Mouse (Mus musculus): ENCODE results near the gene Galp. TPM values are rescaled to one million over a fixed set of nuclear protein-coding genes. Genes with fewer than 3 reads are reported as not detected.

Galp gene
- not detected in 2 replicates for polyA plus RNA-seq (2012; rRNA removed)

GRCm38 (mm10) chr7:6196790-6197189 lies at the start of gene Galp:
Gene Galp (plus strand): TSS chr7:6197090.
- TF ChIP-seq POLR2A (IDR thresholded peaks at IDR 0.05; ENCODE audit: borderline replicate concordance, insufficient read depth, low read length) = no peak
- TF ChIP-seq CTCF (IDR thresholded peaks at IDR 0.05; ENCODE audit: borderline replicate concordance, insufficient read depth, low read depth, low read length) = no peak
- Histone ChIP-seq H3K4me3 (replicated peaks; ENCODE audit: insufficient read depth, low read depth, low read length) (no peak within 1 kb of the TSS), H3K27me3 (ENCODE audit: control insufficient read depth, insufficient read depth, low read length) (no peaks in the 10 kb centered on the region; the same call in 1 of the 2 replicates), H3K27ac (ENCODE audit: insufficient read depth, low read length) (no peak within 1 kb of the TSS), H3K4me1 (ENCODE audit: control insufficient read depth, insufficient read depth, low read length) (no peaks in the 10 kb centered on the region)
- DNase-seq = no peak
- 60% methylated on average over 3 of the region's 3 CpGs for WGBS

- no peak for TF ChIP-seq POLR2A (IDR thresholded peaks at IDR 0.05; ENCODE audit: borderline replicate concordance, insufficient read depth, low read length)
- TF ChIP-seq CTCF (IDR thresholded peaks at IDR 0.05; ENCODE audit: borderline replicate concordance, insufficient read depth, low read depth, low read length) = no peak
- 65% methylated on average over 5 of the region's 5 CpGs for WGBS
- Histone ChIP-seq H3K27ac (ENCODE audit: insufficient read depth, low read length) (peak overlapping the region; percentile 68; the same call in 1 of the 2 replicates), H3K4me1 (ENCODE audit: control insufficient read depth, insufficient read depth, low read length) (peaks cover 44% of the 10 kb centered on the region), H3K4me3 (replicated peaks; ENCODE audit: insufficient read depth, low read depth, low read length) (no peak overlapping the region), H3K27me3 (ENCODE audit: control insufficient read depth, insufficient read depth, low read length) (no peaks in the 10 kb centered on the region)
- DNase-seq = no peak
Observed at GRCm38 (mm10) chr7:6147688-6148087, 49.2 kb upstream of the Galp start.

- DNase-seq = no peak
- H3K4me1 ChIP-seq (ENCODE audit: control insufficient read depth, insufficient read depth, low read length) = peaks cover 45% of the 10 kb centered on the region
- H3K27ac ChIP-seq (ENCODE audit: insufficient read depth, low read length) = peak overlapping the region; percentile 38; the same call in 1 of the 2 replicates
Observed at GRCm38 (mm10) chr7:6151266-6151665, 45.6 kb upstream of the Galp start.

GRCm38 (mm10) chr7:6152036-6152435 lies 44.9 kb upstream of the Galp start:
- peaks cover 42% of the 10 kb centered on the region for H3K4me1 ChIP-seq (ENCODE audit: control insufficient read depth, insufficient read depth, low read length)
- no peak overlapping the region for H3K4me3 ChIP-seq (replicated peaks; ENCODE audit: insufficient read depth, low read depth, low read length)
- WGBS = 8% methylated on average over 3 of the region's 3 CpGs
- no peak overlapping the region for H3K27ac ChIP-seq (ENCODE audit: insufficient read depth, low read length)
- H3K27me3 ChIP-seq (ENCODE audit: control insufficient read depth, insufficient read depth, low read length) = no peaks in the 10 kb centered on the region
- DNase-seq = no peak
- no peak for TF ChIP-seq CTCF (IDR thresholded peaks at IDR 0.05; ENCODE audit: borderline replicate concordance, insufficient read depth, low read depth, low read length)
- no peak for TF ChIP-seq POLR2A (IDR thresholded peaks at IDR 0.05; ENCODE audit: borderline replicate concordance, insufficient read depth, low read length)

More at GRCm38 (mm10) chr7:6151266-6151665, 45.6 kb upstream of the Galp start:
- 21% methylated on average over 1 of the region's 1 CpGs for WGBS
- TF ChIP-seq POLR2A (IDR thresholded peaks at IDR 0.05; ENCODE audit: borderline replicate concordance, insufficient read depth, low read length) = no peak
- TF ChIP-seq CTCF (IDR thresholded peaks at IDR 0.05; ENCODE audit: borderline replicate concordance, insufficient read depth, low read depth, low read length) = no peak
- Histone ChIP-seq H3K27me3 (ENCODE audit: control insufficient read depth, insufficient read depth, low read length) (no peaks in the 10 kb centered on the region), H3K4me3 (replicated peaks; ENCODE audit: insufficient read depth, low read depth, low read length) (no peak overlapping the region)

GRCm38 (mm10) chr7:6153131-6153530 lies 43.8 kb upstream of the Galp start:
- H3K4me3 ChIP-seq (replicated peaks; ENCODE audit: insufficient read depth, low read depth, low read length) = no peak overlapping the region
- TF ChIP-seq POLR2A (IDR thresholded peaks at IDR 0.05; ENCODE audit: borderline replicate concordance, insufficient read depth, low read length) (no peak), CTCF (IDR thresholded peaks at IDR 0.05; ENCODE audit: borderline replicate concordance, insufficient read depth, low read depth, low read length) (no peak)
- 36% methylated on average over 3 of the region's 3 CpGs for WGBS
- DNase-seq = no peak
- peaks cover 35% of the 10 kb centered on the region for H3K4me1 ChIP-seq (ENCODE audit: control insufficient read depth, insufficient read depth, low read length)
- no peaks in the 10 kb centered on the region for H3K27me3 ChIP-seq (ENCODE audit: control insufficient read depth, insufficient read depth, low read length)
- peak overlapping the region; percentile 34; the same call in 1 of the 2 replicates for H3K27ac ChIP-seq (ENCODE audit: insufficient read depth, low read length)

- H3K4me3 ChIP-seq (replicated peaks; ENCODE audit: insufficient read depth, low read depth, low read length) = peak overlapping the region; percentile 87
- no peak for TF ChIP-seq CTCF (IDR thresholded peaks at IDR 0.05; ENCODE audit: borderline replicate concordance, insufficient read depth, low read depth, low read length)
- no peak for TF ChIP-seq POLR2A (IDR thresholded peaks at IDR 0.05; ENCODE audit: borderline replicate concordance, insufficient read depth, low read length)
- 46% methylated on average over 5 of the region's 5 CpGs for WGBS
- H3K27ac ChIP-seq (ENCODE audit: insufficient read depth, low read length) = no peak overlapping the region
- H3K4me1 ChIP-seq (ENCODE audit: control insufficient read depth, insufficient read depth, low read length) = peaks cover 28% of the 10 kb centered on the region
- H3K27me3 ChIP-seq (ENCODE audit: control insufficient read depth, insufficient read depth, low read length) = no peaks in the 10 kb centered on the region
- DNase-seq = no peak
Observed at GRCm38 (mm10) chr7:6154164-6154563, 42.7 kb upstream of the Galp start.

GRCm38 (mm10) chr7:6155031-6155872 lies 41.6 kb upstream of the Galp start:
- peak in 1 of 2 experiments; percentile 84 for DNase-seq
- H3K27ac ChIP-seq (ENCODE audit: insufficient read depth, low read length) = peak overlapping the region; percentile 96
- no peaks in the 10 kb centered on the region for H3K27me3 ChIP-seq (ENCODE audit: control insufficient read depth, insufficient read depth, low read length)
- WGBS = 2% methylated on average over 69 of the region's 85 CpGs
- H3K4me1 ChIP-seq (ENCODE audit: control insufficient read depth, insufficient read depth, low read length) = peaks cover 27% of the 10 kb centered on the region
- H3K4me3 ChIP-seq (replicated peaks; ENCODE audit: insufficient read depth, low read depth, low read length) = peak overlapping the region; percentile 87
- TF ChIP-seq POLR2A (IDR thresholded peaks at IDR 0.05; ENCODE audit: borderline replicate concordance, insufficient read depth, low read length) (peak; percentile 46; the same call in 1 of the 2 replicates), CTCF (IDR thresholded peaks at IDR 0.05; ENCODE audit: borderline replicate concordance, insufficient read depth, low read depth, low read length) (no peak)

Data from cerebellum, adult 2 months (tissue).